Mouse (Mus musculus) WW6 (cell line): ENCODE data around the gene 4921509C19Rik.
"Not testable (repeated sequence)": the region's sequence is repeated elsewhere in the genome, so short reads cannot be mapped to it uniquely, and the experiment has no call there.

Experiments
- DNase-seq: peaks from one replicate; pipeline ENCODE4 v3.0.0-alpha.2; 2013; ENCODE audit warnings: low read depth, low spot score

4921509C19Rik gene

GRCm38 (mm10) chr2:151476053-151476452 lies at the start of gene 4921509C19Rik:
4921509C19Rik (minus strand) TSS chr2:151476153.
- DNase-seq, result not testable (repeated sequence)

GRCm38 (mm10) chr2:151525520-151525919 lies 49.6 kb upstream of the 4921509C19Rik start:
- DNase-seq, result no peak

GRCm38 (mm10) chr2:151524324-151525041 lies 48.5 kb upstream of the 4921509C19Rik start:
- no peak for DNase-seq

- no peak for DNase-seq
Measured at GRCm38 (mm10) chr2:151519000-151519399, 43.0 kb upstream of the 4921509C19Rik start.

GRCm38 (mm10) chr2:151513525-151514285 lies 37.8 kb upstream of the 4921509C19Rik start:
- DNase-seq, result no peak

GRCm38 (mm10) chr2:151512199-151512598 lies 36.2 kb upstream of the 4921509C19Rik start:
- no peak for DNase-seq

GRCm38 (mm10) chr2:151504226-151504625 lies 28.3 kb upstream of the 4921509C19Rik start:
- DNase-seq, result no peak

GRCm38 (mm10) chr2:151500442-151501007 lies 24.6 kb upstream of the 4921509C19Rik start:
- DNase-seq, result no peak

GRCm38 (mm10) chr2:151498358-151498757 lies 22.4 kb upstream of the 4921509C19Rik start:
- no peak for DNase-seq

- DNase-seq, result peak; percentile 87
Measured at GRCm38 (mm10) chr2:151494035-151494803, 18.3 kb upstream of the 4921509C19Rik start, which contains the start of gene Nsfl1c. Nsfl1c (plus strand) TSS chr2:151494182.

GRCm38 (mm10) chr2:151486496-151486895 lies 10.5 kb upstream of the 4921509C19Rik start:
- DNase-seq, result no peak

- DNase-seq, result not testable (repeated sequence)
Measured at GRCm38 (mm10) chr2:151434971-151435370, 41.0 kb downstream of the 4921509C19Rik start.

GRCm38 (mm10) chr2:151434203-151434602 lies 41.8 kb downstream of the 4921509C19Rik start:
- not testable (repeated sequence) for DNase-seq
